ENCODE assay signal across 31 mouse cellular contexts in the genomic region with DNA sequence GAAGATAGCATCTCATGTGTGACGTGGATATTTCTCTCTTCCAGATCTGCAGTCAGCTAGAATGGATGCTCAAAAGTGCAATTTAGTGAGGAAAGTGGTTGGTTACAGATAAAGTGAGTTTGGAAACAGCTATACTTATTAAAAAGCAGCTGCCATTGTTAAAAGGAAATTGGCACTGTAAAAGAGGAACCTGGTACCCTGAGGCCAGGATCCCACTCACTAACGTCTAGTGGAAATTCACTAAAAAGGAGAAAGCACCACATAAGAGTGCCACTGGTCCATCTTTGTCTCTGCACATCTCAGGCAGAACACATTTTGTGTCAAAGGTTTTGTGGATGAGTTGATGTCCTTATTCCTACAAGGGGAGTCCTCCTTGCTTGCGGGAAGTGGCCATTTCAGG. TPM values are rescaled to one million over a fixed set of nuclear protein-coding genes. Genes with fewer than 3 reads are reported as not detected.
"Had no signal": no experiment of that assay in that cellular context is flagged by ENCODE, and none has a peak within 500 bp of the region (broad histone marks: within the 10 kb centered on the region; RNA-seq: fewer than 3 reads in every experiment).

No protein-coding gene starts in this region.

- DNase-seq: kidney, adult 11 months; kidney, adult 8-10 months; kidney, postnatal 10 days; kidney, postnatal 36 days; layer of hippocampus, postnatal 36 days; lung, adult 18-20 months; lung, postnatal 10 days; lung, postnatal 36 days; midbrain, embryonic 14.5 days; right cerebral cortex, adult 18-20 months; right cerebral cortex, postnatal 14 days; right cerebral cortex, postnatal 4 days; thymus, adult 18-20 months; thymus, postnatal 4 days had no signal

- H3K9me3 ChIP-seq: kidney, embryonic 15.5 days; limb, embryonic 12.5 days; limb, embryonic 15.5 days; liver, embryonic 15.5 days; lung, embryonic 15.5 days; megakaryocyte, embryonic 14.5 days; midbrain, embryonic 10.5 days had no signal

- H3K27me3 ChIP-seq: kidney, embryonic 15.5 days; limb, embryonic 15.5 days; liver, embryonic 15.5 days; lung, embryonic 15.5 days had no signal

- H3K4me1 ChIP-seq: kidney, embryonic 15.5 days; limb, embryonic 12.5 days; liver, embryonic 15.5 days; lung, embryonic 15.5 days; midbrain, embryonic 10.5 days had no signal

- H3K9ac ChIP-seq: kidney, embryonic 15.5 days; limb, embryonic 12.5 days; limb, embryonic 15.5 days; liver, embryonic 15.5 days; lung, embryonic 15.5 days had no signal

- H3K27ac ChIP-seq: kidney, embryonic 15.5 days; left cerebral cortex, adult 2 months; limb, embryonic 12.5 days; limb, embryonic 15.5 days; liver, embryonic 15.5 days; lung, embryonic 15.5 days; midbrain, embryonic 10.5 days had no signal

- H3K4me3 ChIP-seq: kidney, embryonic 15.5 days; left cerebral cortex, adult 2 months; limb, embryonic 12.5 days; limb, embryonic 15.5 days; liver, embryonic 15.5 days; lung, embryonic 15.5 days; megakaryocyte, embryonic 14.5 days; midbrain, embryonic 10.5 days had no signal

- H3K36me3 ChIP-seq: kidney, embryonic 15.5 days; limb, embryonic 12.5 days; limb, embryonic 15.5 days; liver, embryonic 15.5 days; lung, embryonic 15.5 days had no signal

- H3K4me2 ChIP-seq: kidney, embryonic 15.5 days; limb, embryonic 12.5 days; limb, embryonic 15.5 days; liver, embryonic 11.5 days; liver, embryonic 15.5 days; lung, embryonic 15.5 days had no signal

RNA-seq across cellular contexts. Expression of a gene that starts 27.5 kb away (rescaled TPM):
- total RNA-seq: layer of hippocampus, adult 8-10 months; layer of hippocampus, postnatal 10 days; layer of hippocampus, postnatal 36 days; left cerebral cortex, adult 2 months; left cerebral cortex, postnatal 10 days; left cerebral cortex, postnatal 36 days; midbrain, postnatal 0 days had no signal
- polyA plus RNA-seq: limb, embryonic 12.5 days; limb, embryonic 15.5 days; liver, embryonic 11.5 days; lung, embryonic 15.5 days; midbrain, embryonic 10.5 days; midbrain, embryonic 14.5 days; midbrain, postnatal 0 days; neural tube, embryonic 11.5 days; neural tube, embryonic 14.5 days; testis, adult 2 months had no signal

RNA-seq across cellular contexts. Expression of a gene that starts 45.5 kb away (rescaled TPM):
- polyA plus RNA-seq: limb, embryonic 12.5 days had no signal
